Mouse (Mus musculus) spleen, embryonic (tissue): Measurements from ENCODE around the gene Fbln1.

Source experiments
- CTCF ChIA-PET: fragments of 350-600 bp; sonication (Branson Sonifier 250); formaldehyde crosslinking; loops from one replicate; lab custom pipeline; 2022; lab: Charles Lee

Gene Fbln1

DNA sequence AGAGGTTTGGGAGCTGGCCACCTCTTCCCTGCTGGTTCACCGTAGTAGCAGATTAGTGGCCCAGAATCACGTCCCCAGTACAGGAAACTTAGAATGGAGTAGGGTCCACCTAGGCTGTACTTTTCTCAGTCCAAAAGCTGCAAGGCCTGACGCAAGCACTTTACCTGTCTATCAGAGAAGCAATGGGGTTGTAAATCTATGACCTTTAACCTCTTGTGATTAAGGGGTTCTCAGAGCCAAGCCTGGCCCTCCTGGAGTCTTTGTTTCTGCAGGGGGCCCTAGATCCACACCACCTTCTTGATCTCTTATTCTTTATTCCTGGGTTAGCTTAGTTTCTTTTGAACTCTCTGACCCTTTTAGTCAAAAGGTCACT is 940 bp downstream of the Fbln1 start:
- CTCF ChIA-PET: no interaction called here

- CTCF ChIA-PET: interaction anchor here (0.6 kb wide), 1 partner anchor 460 kb away, joined by 3 read pairs; no protein-coding TSS in a partner anchor
Measured at GRCm38 (mm10) chr15:85207081-85207480, 1.3 kb downstream of the Fbln1 start.

- CTCF ChIA-PET: no interaction called here
Measured at GRCm38 (mm10) chr15:85207763-85208162, 2.0 kb downstream of the Fbln1 start.

DNA sequence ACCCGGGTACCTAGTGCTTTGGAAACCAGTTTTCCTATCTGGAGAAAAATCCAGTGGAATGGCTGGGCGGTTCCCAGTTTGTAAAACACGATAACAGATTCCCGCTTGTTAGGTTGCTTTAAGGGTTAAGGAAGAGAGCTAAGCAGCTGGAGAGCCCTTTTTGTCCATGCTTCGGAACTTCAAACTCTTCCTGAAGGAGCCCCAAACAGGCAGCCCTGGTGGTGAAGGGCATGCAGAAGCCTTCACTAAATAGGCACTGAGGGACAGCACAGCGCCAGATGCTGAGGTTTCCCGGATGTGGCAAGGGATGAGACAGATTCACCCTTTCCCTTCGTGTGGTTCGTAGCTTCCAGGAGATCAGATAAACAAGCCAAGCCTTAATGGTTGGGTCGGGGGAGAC is 2.6 kb downstream of the Fbln1 start:
- CTCF ChIA-PET: no interaction called here

DNA sequence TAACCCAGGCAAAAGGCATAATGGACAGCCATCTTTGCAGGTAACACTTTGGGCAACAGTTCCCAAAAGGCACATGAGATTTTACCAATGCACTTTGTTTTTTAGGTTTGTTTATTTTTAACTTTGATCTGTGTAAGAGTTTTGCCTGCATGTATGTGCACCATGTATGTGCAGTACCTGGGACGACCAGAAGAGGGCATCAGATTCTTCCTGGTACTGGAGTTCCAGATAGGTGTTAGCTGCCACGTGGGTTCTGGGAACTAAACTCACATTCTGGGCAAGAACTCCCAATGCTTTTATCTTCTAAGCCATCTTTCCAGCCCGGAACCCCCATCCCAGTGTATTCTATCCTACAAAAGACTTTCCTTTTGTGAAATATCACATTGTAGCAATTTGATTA is 3.6 kb downstream of the Fbln1 start:
- CTCF ChIA-PET: no interaction called here

DNA sequence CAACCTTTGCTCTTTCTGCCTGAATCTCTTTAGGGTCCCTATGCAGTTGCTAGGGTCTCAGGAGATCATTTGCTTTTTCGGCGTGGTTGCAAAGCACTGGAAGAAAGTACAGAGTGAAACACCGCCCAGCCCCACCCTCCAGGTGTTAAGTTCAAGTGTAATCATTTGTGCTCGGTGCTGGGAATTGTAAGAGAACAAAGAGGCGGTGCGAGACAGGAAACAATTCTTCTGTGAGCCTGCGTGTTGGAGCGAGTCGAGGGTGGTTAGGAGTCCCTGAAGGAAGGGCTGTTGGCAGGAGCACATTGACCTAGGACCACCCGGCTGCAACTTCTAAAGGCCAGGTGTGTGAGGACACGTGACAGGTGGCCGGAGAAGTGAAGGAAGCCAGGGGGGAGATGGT is 4.9 kb downstream of the Fbln1 start:
- CTCF ChIA-PET: no interaction called here

- CTCF ChIA-PET: no interaction called here
Measured at GRCm38 (mm10) chr15:85211101-85211760, 5.5 kb downstream of the Fbln1 start.

DNA sequence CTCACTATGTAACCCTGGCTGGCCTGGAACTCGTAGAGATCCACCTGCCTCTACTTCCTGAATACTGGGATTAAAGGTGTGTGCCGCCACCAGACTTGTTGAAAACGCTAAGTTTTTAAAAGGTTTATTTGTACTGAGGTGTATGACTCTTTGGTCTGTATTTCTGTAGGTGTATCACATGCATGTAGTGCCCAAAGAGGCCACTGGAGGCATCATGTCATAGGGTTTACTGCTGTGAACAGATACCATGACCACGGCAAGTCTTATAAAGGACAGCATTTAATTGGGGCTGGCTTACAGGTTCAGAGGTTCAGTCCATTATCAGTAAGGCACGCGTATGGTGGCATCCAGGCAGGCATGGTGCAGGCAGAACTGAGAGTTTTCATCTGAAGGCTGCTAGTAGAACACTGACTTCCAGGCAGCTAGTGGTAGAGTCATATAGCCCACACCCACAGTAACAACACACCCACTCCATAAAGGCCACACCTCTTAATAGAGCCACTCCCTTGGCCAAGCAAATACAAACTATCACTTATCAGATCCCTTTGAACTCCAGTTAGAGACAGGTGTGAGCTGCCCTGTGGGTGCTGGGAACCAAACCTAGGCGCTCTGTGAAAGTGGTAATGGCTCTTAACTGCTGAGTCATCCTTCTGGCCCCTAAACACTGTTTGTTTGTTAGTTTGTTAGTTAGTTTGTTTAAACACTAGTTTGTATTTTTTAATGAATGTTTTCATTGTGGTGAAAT is 10.5 kb downstream of the Fbln1 start:
- CTCF ChIA-PET: no interaction called here

GRCm38 (mm10) chr15:85218617-85219265 is 13.0 kb downstream of the Fbln1 start:
- CTCF ChIA-PET: no interaction called here

DNA sequence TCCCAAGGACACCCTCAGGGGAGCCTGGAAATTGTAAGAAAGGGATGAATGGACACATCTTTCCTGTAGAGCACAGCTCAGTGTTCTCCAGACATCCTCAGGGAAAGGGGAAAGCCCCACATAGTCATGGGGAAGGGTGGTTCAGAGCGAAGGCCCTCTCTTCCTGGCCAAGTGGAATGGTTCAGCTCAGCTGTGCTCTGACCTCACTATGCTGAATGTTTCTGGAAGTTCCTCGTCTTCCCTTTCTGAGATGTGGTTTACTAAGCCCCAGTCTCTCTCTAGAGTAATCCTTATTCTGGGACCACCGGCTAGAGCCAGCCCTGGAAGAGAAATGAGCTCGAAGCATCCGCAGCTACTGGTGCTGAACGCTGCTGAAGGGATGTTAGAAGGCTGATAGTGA is 14.6 kb downstream of the Fbln1 start:
- CTCF ChIA-PET: no interaction called here

GRCm38 (mm10) chr15:85221115-85221854 is 15.5 kb downstream of the Fbln1 start:
- CTCF ChIA-PET: no interaction called here

GRCm38 (mm10) chr15:85225693-85226092 is 19.9 kb downstream of the Fbln1 start:
- CTCF ChIA-PET: no interaction called here

DNA sequence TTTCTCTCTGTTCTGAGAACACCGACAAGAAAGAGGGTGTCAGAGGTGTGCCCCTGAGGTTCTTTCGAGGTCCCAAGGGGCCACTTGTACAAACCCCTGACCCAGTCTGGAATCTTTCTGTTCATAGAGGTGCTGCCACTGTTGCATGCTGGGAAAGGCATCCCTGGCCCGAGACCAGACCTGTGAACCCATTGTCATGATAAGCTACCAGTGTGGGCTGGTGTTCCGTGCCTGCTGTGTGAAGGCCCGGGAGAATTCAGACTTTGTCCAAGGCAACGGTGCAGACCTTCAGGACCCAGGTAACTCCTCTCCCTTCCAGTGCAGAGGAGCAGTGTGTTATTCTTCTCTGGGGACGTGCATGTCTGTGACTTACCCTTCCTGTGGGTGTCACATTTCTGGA is 21.1 kb downstream of the Fbln1 start:
- CTCF ChIA-PET: no interaction called here

GRCm38 (mm10) chr15:85228568-85228967 is 22.8 kb downstream of the Fbln1 start:
- CTCF ChIA-PET: no interaction called here

DNA sequence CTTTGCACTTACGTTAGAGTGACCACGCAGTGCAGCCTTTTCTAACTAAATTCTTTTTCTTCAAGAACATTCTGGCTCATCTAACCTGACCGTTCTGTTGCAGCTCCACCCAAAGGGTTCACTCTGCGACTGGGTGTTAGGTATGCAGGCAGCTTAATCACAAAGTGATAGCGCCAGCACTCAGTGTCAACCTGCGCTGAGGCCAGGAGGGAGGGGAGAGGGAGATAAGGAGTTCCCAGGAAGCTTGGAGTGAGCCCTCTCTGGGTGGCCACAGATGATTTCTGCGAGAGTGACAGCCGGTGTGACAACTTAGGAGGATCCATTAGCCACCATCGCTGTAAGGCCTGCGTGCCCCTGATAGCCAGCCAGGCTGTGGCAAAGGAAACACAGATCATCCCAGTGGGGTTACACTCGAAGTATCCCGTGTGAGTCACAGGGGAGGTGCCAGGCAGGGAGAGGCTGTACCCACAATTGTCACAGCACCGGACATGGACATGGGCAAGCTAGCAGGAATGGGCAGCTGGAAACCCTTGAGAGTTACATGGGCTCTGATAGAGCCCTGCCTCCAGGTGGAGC is 24.3 kb downstream of the Fbln1 start:
- CTCF ChIA-PET: no interaction called here

- CTCF ChIA-PET: no interaction called here
Measured at GRCm38 (mm10) chr15:85230613-85231012, 24.9 kb downstream of the Fbln1 start.

DNA sequence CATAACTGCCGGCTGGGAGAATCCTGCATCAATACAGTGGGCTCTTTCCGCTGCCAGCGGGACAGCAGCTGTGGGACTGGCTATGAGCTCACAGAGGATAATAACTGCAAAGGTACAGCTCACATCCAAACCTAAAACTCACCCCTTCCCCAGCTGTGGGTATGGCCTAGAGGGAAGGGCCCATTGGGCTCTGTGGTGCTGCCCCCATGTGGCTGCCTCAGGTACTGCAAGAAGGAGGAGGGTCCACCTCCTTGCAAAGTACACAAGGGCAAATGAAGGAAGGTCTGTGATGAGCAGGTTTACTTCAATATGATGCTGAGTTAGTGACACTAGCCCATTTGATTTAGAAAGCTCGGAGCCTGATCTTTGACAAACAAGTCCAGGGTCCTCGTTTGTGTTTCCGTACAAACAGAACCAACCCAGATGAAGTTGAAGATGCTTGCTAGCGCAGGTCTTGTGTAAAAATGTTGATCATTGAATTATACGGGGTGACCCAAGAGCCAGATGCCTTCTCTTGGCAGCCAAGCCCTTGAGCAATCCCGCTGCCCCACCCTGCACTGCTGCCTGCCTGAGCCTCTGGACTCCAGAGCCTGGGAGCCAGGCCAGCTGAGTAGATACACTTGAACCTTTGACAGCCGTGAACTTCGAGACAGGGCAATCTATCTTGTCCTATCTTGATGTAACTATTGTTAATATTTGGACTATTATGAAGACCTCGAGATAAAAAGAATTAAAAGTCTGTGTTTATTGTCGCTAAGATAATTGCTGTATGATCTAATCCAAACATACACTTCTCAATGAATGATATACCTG is 25.9 kb downstream of the Fbln1 start:
- CTCF ChIA-PET: no interaction called here

GRCm38 (mm10) chr15:85232256-85232535 is 26.4 kb downstream of the Fbln1 start:
- CTCF ChIA-PET: no interaction called here

- CTCF ChIA-PET: no interaction called here
Measured at GRCm38 (mm10) chr15:85232543-85233250, 26.9 kb downstream of the Fbln1 start.

- CTCF ChIA-PET: interaction anchor here (0.5 kb wide), 1 partner anchor 259 kb away, joined by 5 read pairs; no protein-coding TSS in a partner anchor
Measured at GRCm38 (mm10) chr15:85233251-85233611, 27.5 kb downstream of the Fbln1 start.
